Mouse (Mus musculus) liver, embryonic 12.5 days (tissue): ENCODE measurements around the gene Cdk10. TPM values are rescaled to one million over a fixed set of nuclear protein-coding genes. Genes with fewer than 3 reads are reported as not detected.
"Not testable (repeated sequence)": the region's sequence is repeated elsewhere in the genome, so short reads cannot be mapped to it uniquely, and the experiment has no call there.

ENCODE experiments used
- ATAC-seq: fragments of 200-750 bp; cut with Nextera tagmentation; 2 replicates; pipeline ENCODE4 v1.8.0; 2017; ENCODE audit warnings: moderate number of reproducible peaks, mild to moderate bottlenecking, moderate library complexity
- H3K27ac ChIP-seq: fragments of 300-500 bp; sonication (generic); 2 replicates; pipeline ENCODE4 v1.5.1; 2016; ENCODE audit warnings: mild to moderate bottlenecking
- H3K27me3 ChIP-seq: fragments of 300-500 bp; sonication (generic); replicated peaks from 2 replicates; pipeline ENCODE4 v1.6.1; 2016; ENCODE audit warnings: mild to moderate bottlenecking, moderate library complexity
- H3K36me3 ChIP-seq: fragments of 300-500 bp; sonication (generic); 2 replicates; pipeline ENCODE4 v1.6.1; 2016; ENCODE audit warnings: mild to moderate bottlenecking, moderate library complexity
- H3K4me1 ChIP-seq: fragments of 300-500 bp; sonication (generic); 2 replicates; pipeline ENCODE4 v1.6.1; 2016
- H3K4me2 ChIP-seq: fragments of 300-500 bp; sonication (generic); 2 replicates; pipeline ENCODE4 v1.6.1; 2016; ENCODE audit warnings: mild to moderate bottlenecking, moderate library complexity
- H3K4me3 ChIP-seq: fragments of 300-500 bp; sonication (generic); 2 replicates; pipeline ENCODE4 v1.5.1; 2016; ENCODE audit warnings: mild to moderate bottlenecking, moderate library complexity
- H3K9ac ChIP-seq: fragments of 300-500 bp; sonication (generic); 2 replicates; pipeline ENCODE4 v1.6.1; 2016; ENCODE audit warnings: mild to moderate bottlenecking, moderate library complexity
- H3K9me3 ChIP-seq: fragments of 300-500 bp; sonication (generic); replicated peaks from 2 replicates; pipeline ENCODE4 v1.6.1; 2016; ENCODE audit warnings: mild to moderate bottlenecking, moderate library complexity
- WGBS: fragments of 180-500 bp; shearing (Covaris S2); methylation state at CpG from one replicate; pipeline ENCODE4 v1.1.7; 2016; ENCODE audit not compliant: insufficient replicate concordance; 5-methylcytosine and 5-hydroxymethylcytosine counted together
- polyA plus RNA-seq: library from polyadenylated mRNA; unstranded; fragments of >200 nt; fragmentation: Nextera tagmentation; extraction: Ambion mirVana; gene quantifications from 2 replicates; pipeline ENCODE4 v1.2.1, GENCODE M21; 2016

The Cdk10 gene
- polyA plus RNA-seq, 1 experiment from 2014 or later, result 16.2 TPM

DNA sequence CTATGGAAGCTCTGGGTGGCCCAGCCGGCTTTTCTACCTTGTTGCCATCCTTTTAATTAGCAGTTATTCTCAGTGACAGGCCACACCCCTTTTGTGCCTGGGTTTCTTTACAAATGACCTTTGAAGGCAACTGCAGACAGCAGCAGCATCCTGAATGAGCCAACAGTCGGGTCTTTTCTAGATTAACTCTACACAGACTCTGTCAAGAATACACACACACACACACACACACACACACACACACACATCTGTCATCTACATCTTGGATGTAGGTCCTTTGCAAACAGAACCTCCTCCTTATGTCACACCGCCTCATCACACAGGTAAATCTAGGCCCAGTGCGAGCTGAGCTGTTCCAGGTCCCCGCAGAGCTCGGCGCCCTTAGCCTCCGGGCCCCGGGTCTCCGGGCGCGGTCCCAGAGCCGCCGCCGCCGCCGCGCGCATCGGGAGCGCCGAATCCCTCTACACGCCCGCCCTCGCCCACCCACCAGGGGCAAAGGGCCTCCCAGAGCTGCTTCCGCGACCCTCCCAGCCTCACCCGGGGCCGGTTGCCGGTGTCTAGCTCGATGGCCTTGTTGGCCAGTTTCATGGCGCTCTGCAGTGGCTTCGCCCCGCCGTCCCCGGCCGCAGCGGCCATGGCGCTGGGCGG, 28.9 kb downstream of the Cdk10 start:
- peak overlapping the region; percentile 81 for H3K27ac ChIP-seq
- peak overlapping the region; percentile 95 for H3K4me3 ChIP-seq
- H3K4me2 ChIP-seq, result peak overlapping the region; percentile 95
- ATAC-seq, result peak; percentile 53
- under 1% methylated on average over 40 of the region's 40 CpGs for WGBS
- H3K4me1 ChIP-seq, result peaks cover 27% of the 10 kb centered on the region
- no peaks in the 10 kb centered on the region for H3K27me3 ChIP-seq
- H3K9me3 ChIP-seq, result no peaks in the 10 kb centered on the region
- H3K36me3 ChIP-seq, result peaks cover 53% of the 10 kb centered on the region
- H3K9ac ChIP-seq, result peak overlapping the region; percentile 92

DNA sequence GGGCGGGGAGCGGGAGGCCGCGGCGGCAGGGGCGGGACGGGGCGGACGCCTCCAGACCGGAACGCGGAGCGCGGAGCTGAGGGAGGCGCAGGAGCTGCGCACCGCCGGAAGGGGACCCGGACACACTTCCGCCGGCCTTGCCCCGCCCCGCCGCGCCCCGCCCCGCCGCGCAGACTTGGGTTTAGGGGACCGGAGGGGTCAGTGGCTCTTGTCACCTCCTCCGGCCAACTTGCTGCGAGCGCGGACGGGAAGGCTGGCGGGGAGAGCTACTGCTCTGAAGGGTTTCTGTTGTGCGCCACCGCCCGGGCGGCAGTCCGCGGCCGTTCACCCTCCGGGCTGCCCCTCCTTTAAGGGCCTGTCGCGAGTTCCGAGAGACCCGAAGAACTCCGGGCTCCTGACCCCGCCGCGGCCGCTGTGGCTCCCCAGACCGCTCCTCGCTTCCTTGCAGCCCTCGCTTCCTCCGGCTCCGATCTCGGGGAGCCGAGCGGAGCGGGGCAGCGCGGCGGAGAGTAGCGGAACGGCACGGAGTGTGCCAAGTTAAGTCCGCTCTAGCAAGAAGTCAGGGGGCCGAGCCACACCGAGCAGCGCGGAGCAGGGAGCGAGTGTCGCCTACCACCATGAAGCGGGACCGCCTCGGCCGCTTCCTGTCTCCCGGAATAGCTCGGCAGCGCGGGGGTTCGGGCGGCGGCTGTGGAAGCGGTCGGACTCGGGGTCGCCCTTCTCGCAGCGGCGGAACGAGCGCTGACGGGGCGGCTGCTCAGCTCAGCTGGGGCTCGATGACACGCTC, 29.6 kb downstream of the Cdk10 start, which contains the start of the genes Zfp276 and Vps9d1:
Gene Zfp276 (plus strand): TSS at position 97 of the 787 bp plus-strand sequence.
Gene Vps9d1 (minus strand): TSS at position 250 of the 787 bp plus-strand sequence.
- under 1% methylated on average over 98 of the region's 99 CpGs for WGBS
- H3K9ac ChIP-seq, result peak within 1 kb of the TSS; percentile 92
- ATAC-seq, result peak; percentile 95
- no peaks in the 10 kb centered on the region for H3K9me3 ChIP-seq
- peaks cover 27% of the 10 kb centered on the region for H3K4me1 ChIP-seq
- H3K27ac ChIP-seq, result peak within 1 kb of the TSS; percentile 81
- H3K27me3 ChIP-seq, result no peaks in the 10 kb centered on the region
- peak within 1 kb of the TSS; percentile 95 for H3K4me3 ChIP-seq
- peak within 1 kb of the TSS; percentile 95 for H3K4me2 ChIP-seq
- H3K36me3 ChIP-seq, result peaks cover 54% of the 10 kb centered on the region

DNA sequence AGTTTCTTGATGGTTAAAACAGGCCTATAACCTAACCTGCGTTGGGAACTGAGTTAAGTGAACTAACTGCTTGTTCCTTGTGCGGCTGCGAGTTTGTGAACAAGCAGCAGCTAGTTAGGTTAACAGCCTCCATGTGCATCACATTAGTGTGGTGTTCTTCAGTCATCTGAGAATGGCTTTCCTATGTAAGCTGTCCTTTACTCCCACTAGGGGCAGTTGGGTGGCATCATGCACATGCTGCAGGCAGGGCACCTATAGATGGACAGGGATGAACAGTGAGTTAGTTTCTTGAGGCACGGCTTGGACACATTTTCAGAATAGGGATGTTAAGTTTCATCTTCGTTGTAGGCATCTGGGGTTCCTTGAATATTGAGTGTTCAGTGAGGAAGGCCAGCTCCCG, 30.5 kb downstream of the Cdk10 start:
- peaks cover 58% of the 10 kb centered on the region for H3K36me3 ChIP-seq
- peak overlapping the region; percentile 95 for H3K4me3 ChIP-seq
- H3K27me3 ChIP-seq, result no peaks in the 10 kb centered on the region
- H3K4me1 ChIP-seq, result peaks cover 27% of the 10 kb centered on the region
- 68% methylated on average over 6 of the region's 6 CpGs for WGBS
- peak overlapping the region; percentile 81; the same call in 1 of the 2 replicates for H3K27ac ChIP-seq
- H3K9ac ChIP-seq, result peak overlapping the region; percentile 92
- no peaks in the 10 kb centered on the region for H3K9me3 ChIP-seq
- H3K4me2 ChIP-seq, result peak overlapping the region; percentile 95
- no peak for ATAC-seq

DNA sequence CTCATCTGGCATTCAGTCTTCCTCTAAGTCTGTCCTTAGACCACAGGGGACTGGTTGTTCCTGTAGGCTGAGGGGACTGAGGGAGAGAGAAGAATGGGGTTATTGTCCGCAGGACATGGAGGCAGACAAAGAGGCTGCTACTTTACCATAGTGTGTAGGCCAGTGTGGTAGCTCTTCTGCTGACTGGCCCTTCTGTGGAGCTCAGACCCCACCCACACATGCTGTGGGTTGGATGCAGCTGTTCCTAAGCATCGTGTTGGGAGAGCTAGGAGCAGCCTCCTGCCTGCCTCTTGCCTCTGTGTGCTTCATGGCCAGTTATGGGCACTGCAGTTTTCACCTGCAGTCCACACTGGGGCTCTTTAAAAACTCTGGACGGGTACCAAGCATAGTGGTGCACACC, 32.5 kb downstream of the Cdk10 start:
- no peak for ATAC-seq
- no peak overlapping the region; the same call in 1 of the 2 replicates for H3K27ac ChIP-seq
- no peaks in the 10 kb centered on the region for H3K9me3 ChIP-seq
- no peak overlapping the region for H3K9ac ChIP-seq
- peaks cover 27% of the 10 kb centered on the region for H3K4me1 ChIP-seq
- H3K4me3 ChIP-seq, result no peak overlapping the region
- no peak overlapping the region for H3K4me2 ChIP-seq
- H3K27me3 ChIP-seq, result no peaks in the 10 kb centered on the region
- peaks cover 60% of the 10 kb centered on the region for H3K36me3 ChIP-seq
- 82% methylated on average over 3 of the region's 3 CpGs for WGBS

DNA sequence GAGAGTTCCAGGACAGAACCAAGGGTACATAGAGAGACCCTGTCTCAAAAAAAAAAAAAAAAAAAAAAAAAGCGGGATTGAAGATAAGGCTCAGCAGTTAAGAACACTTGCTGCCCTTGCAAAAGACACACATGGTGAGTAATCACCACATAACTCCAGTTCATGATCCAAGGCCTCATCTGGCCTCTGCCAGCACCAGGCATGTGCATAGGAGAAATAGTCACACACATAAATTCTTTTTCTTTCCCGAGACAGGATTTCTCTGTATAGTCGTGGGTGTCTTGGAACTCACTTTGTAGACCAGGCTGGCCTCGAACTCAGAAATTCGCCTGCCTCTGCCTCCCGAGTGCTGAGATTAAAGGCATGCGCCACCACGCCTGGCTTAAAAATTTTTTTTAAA, 33.0 kb downstream of the Cdk10 start:
- H3K27me3 ChIP-seq, H3K4me3 ChIP-seq, H3K27ac ChIP-seq, ATAC-seq, H3K4me2 ChIP-seq, H3K9ac ChIP-seq, H3K9me3 ChIP-seq: not testable (repeated sequence)
- H3K4me1 ChIP-seq, result peaks cover 24% of the 10 kb centered on the region
- 80% methylated on average over 7 of the region's 8 CpGs for WGBS
- peaks cover 63% of the 10 kb centered on the region for H3K36me3 ChIP-seq

DNA sequence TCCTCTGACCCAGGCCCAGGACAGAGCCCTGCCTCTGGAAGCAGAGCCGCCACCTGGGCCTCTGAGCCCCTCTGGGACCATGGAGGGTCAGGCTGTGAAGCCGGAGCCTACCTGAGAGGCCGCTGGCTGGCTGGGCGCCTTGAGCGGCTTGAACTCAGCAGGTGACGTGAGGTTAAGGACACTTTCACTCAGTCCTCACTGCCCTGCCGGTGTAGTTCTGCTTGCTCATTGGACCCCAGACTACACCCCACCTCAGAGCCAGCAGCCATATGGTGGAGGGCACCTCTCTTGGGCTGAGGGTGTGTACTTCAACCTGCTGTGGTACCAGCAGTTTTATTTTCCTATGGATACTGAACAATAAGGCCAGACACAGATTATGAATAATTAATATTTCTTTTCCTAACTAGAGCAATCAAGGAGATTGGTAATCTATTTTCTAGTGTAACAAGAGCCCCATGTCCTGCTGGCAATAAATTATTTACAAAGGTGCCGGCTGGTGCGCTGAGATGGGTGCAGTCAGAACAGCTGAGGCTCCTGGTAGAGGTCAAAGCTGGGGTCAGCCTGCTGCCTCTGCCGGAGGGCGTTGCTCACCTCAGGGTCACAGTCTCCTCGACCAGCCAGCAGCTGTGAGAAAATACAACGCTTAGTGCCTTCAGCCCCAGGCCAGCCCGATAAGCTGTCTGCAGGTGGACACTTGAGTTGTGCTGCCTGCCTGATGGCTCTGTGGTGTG, 43.4 kb downstream of the Cdk10 start:
- Histone ChIP-seq H3K9ac (no peak overlapping the region), H3K27me3 (no peaks in the 10 kb centered on the region), H3K36me3 (peaks cover 88% of the 10 kb centered on the region), H3K4me2 (no peak overlapping the region), H3K4me3 (no peak overlapping the region), H3K9me3 (no peaks in the 10 kb centered on the region), H3K27ac (no peak overlapping the region), H3K4me1 (no peaks in the 10 kb centered on the region)
- 87% methylated on average over 14 of the region's 14 CpGs for WGBS
- no peak for ATAC-seq

DNA sequence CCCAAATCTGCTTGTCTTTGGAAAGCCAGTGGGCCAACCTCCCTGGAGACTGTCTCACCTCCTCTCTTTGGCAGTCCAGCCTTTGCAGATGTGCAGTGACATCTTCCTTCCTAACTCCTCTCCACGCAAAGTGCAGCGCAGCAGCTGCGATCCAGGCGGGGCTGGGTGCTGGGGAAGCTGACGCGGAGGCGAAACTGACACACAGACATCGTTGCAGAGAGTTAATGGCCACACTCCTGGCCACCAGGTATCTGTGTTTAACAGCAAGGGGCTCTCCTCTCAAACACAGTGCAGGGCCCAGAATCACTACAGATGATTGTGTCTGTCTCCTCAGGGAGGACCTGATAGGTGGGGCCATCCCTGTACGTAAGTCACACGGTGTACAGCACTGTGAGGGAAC, 46.5 kb downstream of the Cdk10 start:
- no peak overlapping the region for H3K4me3 ChIP-seq
- no peak overlapping the region for H3K9ac ChIP-seq
- 85% methylated on average over 10 of the region's 10 CpGs for WGBS
- H3K27me3 ChIP-seq, result no peaks in the 10 kb centered on the region
- no peaks in the 10 kb centered on the region for H3K9me3 ChIP-seq
- H3K4me2 ChIP-seq, result no peak overlapping the region
- H3K27ac ChIP-seq, result no peak overlapping the region
- peaks cover 88% of the 10 kb centered on the region for H3K36me3 ChIP-seq
- no peaks in the 10 kb centered on the region for H3K4me1 ChIP-seq
- no peak for ATAC-seq

DNA sequence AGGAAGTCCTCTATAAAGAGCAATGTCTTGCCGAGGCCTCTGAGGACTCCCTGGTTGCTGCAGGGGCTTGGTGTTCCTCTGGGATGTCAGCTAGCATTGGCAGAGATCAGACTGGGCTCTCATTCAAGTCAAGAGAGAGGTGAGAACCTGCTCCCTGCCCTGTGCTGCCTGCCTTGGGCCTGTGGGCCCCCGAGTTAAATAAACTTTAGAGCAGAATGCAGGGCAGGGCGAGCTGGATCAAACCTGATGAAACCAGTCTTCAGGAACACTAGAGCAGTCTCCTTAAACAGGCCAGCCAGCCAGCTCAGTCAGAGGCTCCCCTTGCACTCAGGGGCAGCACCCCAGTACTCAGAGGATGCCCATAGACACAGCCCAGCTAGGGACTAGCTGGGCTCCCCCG, 47.3 kb downstream of the Cdk10 start:
- no peak for ATAC-seq
- WGBS, result 77% methylated on average over 4 of the region's 4 CpGs
- no peak overlapping the region for H3K27ac ChIP-seq
- H3K9ac ChIP-seq, result no peak overlapping the region
- H3K4me1 ChIP-seq, result no peaks in the 10 kb centered on the region
- H3K9me3 ChIP-seq, result no peaks in the 10 kb centered on the region
- no peak overlapping the region for H3K4me3 ChIP-seq
- no peaks in the 10 kb centered on the region for H3K27me3 ChIP-seq
- no peak overlapping the region for H3K4me2 ChIP-seq
- peaks cover 83% of the 10 kb centered on the region for H3K36me3 ChIP-seq

DNA sequence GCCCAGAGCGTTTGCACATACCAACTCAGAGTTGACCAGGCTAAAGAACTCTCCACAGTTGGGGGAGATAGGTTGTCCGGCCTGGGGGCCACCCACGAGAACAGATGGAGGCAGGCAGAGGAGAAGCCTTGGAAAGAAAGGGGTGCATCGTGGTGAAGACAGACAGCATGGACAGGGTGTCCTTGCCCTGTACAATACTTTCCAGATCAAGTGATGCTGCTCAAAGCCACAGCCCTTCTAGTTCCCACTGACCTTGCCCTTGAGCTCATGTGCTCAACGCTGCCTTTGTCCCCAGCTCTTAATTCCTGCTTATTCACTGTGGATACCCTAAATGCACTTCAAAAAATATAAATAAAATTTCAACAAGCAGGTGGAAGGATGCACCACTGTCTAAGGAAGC, 49.8 kb downstream of the Cdk10 start:
- no peaks in the 10 kb centered on the region for H3K27me3 ChIP-seq
- H3K36me3 ChIP-seq, result peaks cover 78% of the 10 kb centered on the region
- H3K4me1 ChIP-seq, result no peaks in the 10 kb centered on the region
- no peak overlapping the region for H3K4me2 ChIP-seq
- 79% methylated on average over 5 of the region's 5 CpGs for WGBS
- no peak for ATAC-seq
- H3K9me3 ChIP-seq, result no peaks in the 10 kb centered on the region
- H3K4me3 ChIP-seq, result no peak overlapping the region
- no peak overlapping the region for H3K27ac ChIP-seq
- no peak overlapping the region for H3K9ac ChIP-seq

DNA sequence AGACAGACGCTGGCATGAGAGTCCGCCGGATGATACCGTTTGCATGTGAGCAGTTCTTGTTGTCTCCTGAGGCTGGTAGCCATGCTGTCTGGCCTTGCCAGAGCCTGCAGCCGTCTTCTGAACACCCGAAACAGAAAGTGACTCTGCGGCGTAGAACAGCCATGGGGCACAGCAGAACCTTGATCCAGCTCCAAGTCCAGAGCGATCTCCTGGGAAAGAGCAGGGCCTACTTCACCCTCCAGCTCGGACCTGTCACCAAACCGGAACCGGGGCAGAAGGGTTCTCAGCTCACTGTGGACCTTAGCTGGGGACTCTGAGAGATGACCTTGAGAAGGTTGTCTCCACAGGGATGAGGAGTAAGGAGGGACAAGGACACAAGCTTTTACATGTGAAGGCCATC, 50.5 kb downstream of the Cdk10 start:
- WGBS, result 85% methylated on average over 12 of the region's 12 CpGs
- H3K9ac ChIP-seq, result no peak overlapping the region
- no peaks in the 10 kb centered on the region for H3K9me3 ChIP-seq
- peaks cover 77% of the 10 kb centered on the region for H3K36me3 ChIP-seq
- H3K27me3 ChIP-seq, result no peaks in the 10 kb centered on the region
- no peak overlapping the region for H3K4me2 ChIP-seq
- no peaks in the 10 kb centered on the region for H3K4me1 ChIP-seq
- no peak for ATAC-seq
- no peak overlapping the region for H3K4me3 ChIP-seq
- H3K27ac ChIP-seq, result no peak overlapping the region

DNA sequence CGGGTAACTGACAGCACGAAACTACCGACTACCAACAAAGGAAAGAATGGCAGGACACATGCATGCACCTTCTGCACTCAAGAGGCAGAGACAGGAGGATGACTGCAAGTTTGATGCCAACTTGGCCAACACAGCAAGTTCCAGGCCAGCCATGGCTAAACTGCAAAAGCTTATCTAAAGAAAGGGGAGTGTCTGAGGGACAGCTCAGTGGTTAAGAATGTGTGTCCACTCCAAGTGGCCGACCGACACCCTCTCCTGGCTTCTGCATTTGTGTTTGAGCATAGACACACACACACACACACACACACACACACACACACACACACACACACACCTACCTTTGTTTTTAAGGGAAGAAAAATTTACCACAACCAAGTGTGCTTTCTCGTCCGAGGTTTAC, 53.8 kb downstream of the Cdk10 start:
- Histone ChIP-seq H3K9ac (no peak overlapping the region), H3K36me3 (peaks cover 84% of the 10 kb centered on the region), H3K27me3 (no peaks in the 10 kb centered on the region), H3K4me2 (no peak overlapping the region), H3K4me3 (no peak overlapping the region), H3K9me3 (no peaks in the 10 kb centered on the region), H3K27ac (no peak overlapping the region), H3K4me1 (no peaks in the 10 kb centered on the region)
- 69% methylated on average over 7 of the region's 7 CpGs for WGBS
- ATAC-seq, result no peak

DNA sequence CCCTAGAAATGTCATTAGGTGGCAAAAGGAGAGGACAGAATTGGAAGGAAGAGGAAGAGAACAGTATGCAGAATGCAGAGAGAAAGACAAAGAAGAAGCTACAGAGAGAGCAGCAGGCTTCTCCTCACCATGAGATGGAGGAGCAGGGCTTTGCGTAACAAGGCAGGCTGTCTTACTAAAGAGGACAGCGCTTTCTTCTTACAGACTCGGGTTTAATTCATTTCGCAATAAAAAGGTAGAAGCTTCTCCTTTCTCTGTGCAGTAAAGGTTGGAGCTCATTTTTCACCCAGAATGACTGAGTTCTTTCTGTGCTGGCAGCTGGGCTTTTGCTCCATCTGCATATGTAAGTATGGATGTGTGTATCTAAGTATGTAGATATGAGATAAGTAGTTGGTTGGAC, 55.2 kb downstream of the Cdk10 start:
- no peak overlapping the region for H3K4me3 ChIP-seq
- no peak for ATAC-seq
- no peak overlapping the region for H3K4me2 ChIP-seq
- peaks cover 84% of the 10 kb centered on the region for H3K36me3 ChIP-seq
- no peaks in the 10 kb centered on the region for H3K27me3 ChIP-seq
- WGBS, result 81% methylated on average over 4 of the region's 4 CpGs
- H3K9ac ChIP-seq, result no peak overlapping the region
- no peaks in the 10 kb centered on the region for H3K9me3 ChIP-seq
- H3K27ac ChIP-seq, result no peak overlapping the region
- H3K4me1 ChIP-seq, result no peaks in the 10 kb centered on the region; the same call in 1 of the 2 replicates
